Comparison of ENCODE assay signal across 9 mouse cellular contexts in the genomic region with DNA sequence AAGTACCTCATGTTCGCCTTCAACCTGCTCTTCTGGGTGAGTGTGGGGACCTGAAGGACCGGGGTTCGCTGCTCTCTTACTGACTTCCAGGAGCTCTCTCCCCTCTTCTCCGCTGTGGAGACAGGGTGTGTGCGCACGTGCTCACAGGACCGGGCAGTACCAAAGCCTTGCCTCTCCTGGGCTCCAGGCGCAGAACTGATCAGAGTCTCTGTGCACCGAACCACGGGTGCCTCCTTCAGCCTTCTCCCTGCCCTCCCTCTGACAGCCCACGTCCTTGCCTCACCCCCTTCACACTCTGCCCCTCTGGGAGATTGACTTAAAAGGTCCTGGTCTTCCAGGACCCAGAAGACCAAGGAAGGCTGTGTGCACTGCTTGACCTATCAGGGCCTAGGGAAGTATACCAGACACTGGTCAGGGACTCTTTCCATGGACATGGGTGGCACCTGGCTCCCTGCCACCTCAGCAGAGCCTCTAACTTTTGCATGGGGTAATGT. TPM values are rescaled to one million over a fixed set of nuclear protein-coding genes. Genes with fewer than 3 reads are reported as not detected.
DNase-seq lines count a peak whose midpoint lies in the region; ATAC-seq and TF ChIP-seq lines count a peak whose summit lies in the region.
"Had no signal": no experiment of that assay in that cellular context is flagged by ENCODE, and none has a peak within 500 bp of the region (broad histone marks: within the 10 kb centered on the region; RNA-seq: fewer than 3 reads in every experiment).

No protein-coding gene starts in this region.

- H3K9me3 ChIP-seq in heart, embryonic 10.5 days: no peaks in the 10 kb centered on the region
- H3K9me3 ChIP-seq in ES-Bruce4 (replicated peaks; ENCODE audit: control insufficient read depth, insufficient read depth, low read length, poor library complexity, severe bottlenecking): no peaks in the 10 kb centered on the region
- no peaks in the 10 kb centered on the region for H3K9me3 ChIP-seq in forebrain, embryonic 13.5 days (replicated peaks)
- H3K9me3 ChIP-seq in liver, embryonic 14.5 days (ENCODE audit: control insufficient read depth, low read length): no peaks in the 10 kb centered on the region

- 13% methylated on average over 11 of the region's 11 CpGs for WGBS in heart, embryonic 10.5 days
- 8% methylated on average over 11 of the region's 11 CpGs for WGBS in forebrain, embryonic 13.5 days
- WGBS in liver, embryonic 14.5 days (ENCODE audit: insufficient replicate concordance): 44% methylated on average over 11 of the region's 11 CpGs

- peak overlapping the region; percentile 75; the same call in 1 of the 2 replicates for H3K27ac ChIP-seq in heart, embryonic 10.5 days
- no peak overlapping the region for H3K27ac ChIP-seq in ES-Bruce4 (ENCODE audit: insufficient read depth, low read length)
- no peak overlapping the region for H3K27ac ChIP-seq in forebrain, embryonic 13.5 days
- no peak overlapping the region for H3K27ac ChIP-seq in liver, embryonic 14.5 days

- ATAC-seq in forebrain, embryonic 13.5 days: 0 out of 2 replicates have a peak, but pooled peaks have one; percentile 1
- ATAC-seq in liver, embryonic 14.5 days (ENCODE audit: insufficient read depth): no peak
- no peak for ATAC-seq in activated CD4-positive, CD25-positive, alpha-beta regulatory T cell, adult 4 months

- peak overlapping the region; percentile 73 for H3K4me3 ChIP-seq in heart, embryonic 10.5 days
- peak overlapping the region; percentile 74 for H3K4me3 ChIP-seq in ES-Bruce4 (ENCODE audit: low read depth, low read length)
- H3K4me3 ChIP-seq in forebrain, embryonic 13.5 days: peak overlapping the region; percentile 60
- H3K4me3 ChIP-seq in liver, embryonic 14.5 days (ENCODE audit: insufficient read depth in 1 of 2, low read depth in 2 of 2, low read length in 2 of 2): peak overlapping the region in 1 of 2 experiments; percentile 48; a peak in 2 of 4 replicates

- peak overlapping the region; percentile 67 for H3K9ac ChIP-seq in ES-Bruce4 (ENCODE audit: low read depth, poor library complexity, severe bottlenecking)
- H3K9ac ChIP-seq in forebrain, embryonic 13.5 days: peak overlapping the region; percentile 79
- H3K9ac ChIP-seq in liver, embryonic 14.5 days (replicated peaks): no peak overlapping the region

- H3K27me3 ChIP-seq in heart, embryonic 10.5 days (ENCODE audit: insufficient read depth, poor library complexity, severe bottlenecking): peaks cover 15% of the 10 kb centered on the region
- H3K27me3 ChIP-seq in ES-Bruce4 (ENCODE audit: control insufficient read depth, insufficient read depth, low read length, poor library complexity, severe bottlenecking): no peaks in the 10 kb centered on the region
- H3K27me3 ChIP-seq in forebrain, embryonic 13.5 days: peaks cover 24% of the 10 kb centered on the region
- H3K27me3 ChIP-seq in liver, embryonic 14.5 days (ENCODE audit: control insufficient read depth, insufficient read depth, low read length): peaks cover 20% of the 10 kb centered on the region

- no peak for TF ChIP-seq CTCF in ES-Bruce4 (IDR thresholded peaks at IDR 0.05; ENCODE audit: low read depth, low read length)
- no peak for TF ChIP-seq CTCF in liver, embryonic 14.5 days (IDR thresholded peaks at IDR 0.05; ENCODE audit: low read depth)

- no peak for TF ChIP-seq EP300 in ES-Bruce4 (IDR thresholded peaks at IDR 0.05; ENCODE audit: insufficient read depth, low read depth, low read length)
- no peak for TF ChIP-seq EP300 in liver, embryonic 14.5 days (IDR thresholded peaks at IDR 0.05; ENCODE audit: low read depth)

- no peak for TF ChIP-seq POLR2A in ES-Bruce4 (IDR thresholded peaks at IDR 0.05; ENCODE audit: insufficient read depth, low read length)

- H3K4me1 ChIP-seq in heart, embryonic 10.5 days: peaks cover 41% of the 10 kb centered on the region
- peaks cover 5% of the 10 kb centered on the region for H3K4me1 ChIP-seq in ES-Bruce4 (ENCODE audit: control insufficient read depth, insufficient read depth, low read length)
- H3K4me1 ChIP-seq in forebrain, embryonic 13.5 days: peaks cover 25% of the 10 kb centered on the region
- H3K4me1 ChIP-seq in liver, embryonic 14.5 days (replicated peaks; ENCODE audit: control insufficient read depth in 2 of 2, insufficient read depth in 2 of 2, low read length in 1 of 2): peaks cover 12 to 15% of the 10 kb centered on the region in 2 experiments

- DNase-seq in heart, embryonic 10.5 days (ENCODE audit: low spot score): no peak
- no peak for DNase-seq in heart, adult 11 months
- no peak for DNase-seq in liver, embryonic 14.5 days (ENCODE audit: low read depth in 3 of 3, low spot score in 3 of 3)
- DNase-seq in urinary bladder, postnatal 4 days (ENCODE audit: low spot score in 2 of 2): no peak
- no peak for DNase-seq in layer of hippocampus, adult 8-10 months (ENCODE audit: low spot score in 2 of 2)
- DNase-seq: lung, postnatal 14 days had no signal

- H3K36me3 ChIP-seq in heart, embryonic 10.5 days: peaks cover 10% of the 10 kb centered on the region; the same call in 1 of the 2 replicates
- no peaks in the 10 kb centered on the region for H3K36me3 ChIP-seq in ES-Bruce4 (ENCODE audit: control insufficient read depth, insufficient read depth, low read length, poor library complexity, severe bottlenecking)
- H3K36me3 ChIP-seq in forebrain, embryonic 13.5 days (ENCODE audit: poor library complexity, severe bottlenecking): no peaks in the 10 kb centered on the region
- no peaks in the 10 kb centered on the region for H3K36me3 ChIP-seq in liver, embryonic 14.5 days (replicated peaks; ENCODE audit: control insufficient read depth, insufficient read depth, low read depth)

- H3K4me2 ChIP-seq in forebrain, embryonic 13.5 days: peak overlapping the region; percentile 95
- H3K4me2 ChIP-seq in liver, embryonic 14.5 days (ENCODE audit: low read depth): peak overlapping the region; percentile 56

RNA-seq across cellular contexts. Expression of gene Tspan4, which starts 7.5 kb away (rescaled TPM):
- 69.0 and 70.8 TPM in 2 replicates for polyA plus RNA-seq in heart, embryonic 10.5 days (2016; fragmentation: Nextera tagmentation; extraction: Ambion mirVana)
- polyA plus RNA-seq in ES-Bruce4 (2011; ENCODE audit: insufficient read depth, insufficient read length, low read depth, missing spikeins): 37.4 and 39.9 TPM in 2 replicates
- 18.0 and 20.0 TPM in 2 replicates for polyA plus RNA-seq in forebrain, embryonic 13.5 days (2015; fragmentation: Nextera tagmentation; extraction: Ambion mirVana)
- polyA plus RNA-seq in liver, embryonic 14.5 days (2012; rRNA removed): 32.1 and 37.4 TPM in 2 replicates
- polyA plus RNA-seq in liver, embryonic 14.5 days (2014; fragmentation: Nextera tagmentation; extraction: Ambion mirVana): 42.1 and 43.0 TPM in 2 replicates
- 1 to 10 TPM; 1.5 to 2.7 TPM for polyA plus RNA-seq in activated CD4-positive, CD25-positive, alpha-beta regulatory T cell, adult 4 months (2017; shearing (Covaris generic))
- total RNA-seq in layer of hippocampus, adult 8-10 months (2022): 10 to 100 TPM; 14.7 to 38.7 (median 26.7) TPM

RNA-seq across cellular contexts. Expression of gene Polr2l, which starts 7.6 kb away (rescaled TPM):
- polyA plus RNA-seq in heart, embryonic 10.5 days (2016; fragmentation: Nextera tagmentation; extraction: Ambion mirVana): 73.2 and 74.5 TPM in 2 replicates
- polyA plus RNA-seq in ES-Bruce4 (2011; ENCODE audit: insufficient read depth, insufficient read length, low read depth, missing spikeins): 12.1 and 15.3 TPM in 2 replicates
- polyA plus RNA-seq in forebrain, embryonic 13.5 days (2015; fragmentation: Nextera tagmentation; extraction: Ambion mirVana): 76.5 and 89.5 TPM in 2 replicates
- polyA plus RNA-seq in liver, embryonic 14.5 days (2012; rRNA removed): 10.9 and 24.6 TPM in 2 replicates
- polyA plus RNA-seq in liver, embryonic 14.5 days (2014; fragmentation: Nextera tagmentation; extraction: Ambion mirVana): 52.4 and 54.7 TPM in 2 replicates
- 10 to 100 TPM; 22.3 to 22.6 TPM for polyA plus RNA-seq in activated CD4-positive, CD25-positive, alpha-beta regulatory T cell, adult 4 months (2017; shearing (Covaris generic))
- total RNA-seq in layer of hippocampus, adult 8-10 months (2022): 10 to 100 TPM; 32.4 to 40.6 (median 35.1) TPM

RNA-seq across cellular contexts. Expression of gene Cd151, which starts 15.4 kb away (rescaled TPM):
- 23.1 and 38.2 TPM in 2 replicates for polyA plus RNA-seq in heart, embryonic 10.5 days (2016; fragmentation: Nextera tagmentation; extraction: Ambion mirVana)
- polyA plus RNA-seq in ES-Bruce4 (2011; ENCODE audit: insufficient read depth, insufficient read length, low read depth, missing spikeins): 99.0 and 107 TPM in 2 replicates
- polyA plus RNA-seq in forebrain, embryonic 13.5 days (2015; fragmentation: Nextera tagmentation; extraction: Ambion mirVana): 12.0 and 14.3 TPM in 2 replicates
- 20.0 and 22.0 TPM in 2 replicates for polyA plus RNA-seq in liver, embryonic 14.5 days (2012; rRNA removed)
- polyA plus RNA-seq in liver, embryonic 14.5 days (2014; fragmentation: Nextera tagmentation; extraction: Ambion mirVana): 12.8 and 13.8 TPM in 2 replicates
- polyA plus RNA-seq in activated CD4-positive, CD25-positive, alpha-beta regulatory T cell, adult 4 months (2017; shearing (Covaris generic)): 1 to 10 TPM; 8.3 to 8.7 TPM
- total RNA-seq in layer of hippocampus, adult 8-10 months (2022): 10 to 100 TPM; 27.3 to 42.2 (median 32.0) TPM

RNA-seq across cellular contexts. Expression of gene Cracr2b, which starts 21.7 kb away (rescaled TPM):
- polyA plus RNA-seq in heart, embryonic 10.5 days (2016; fragmentation: Nextera tagmentation; extraction: Ambion mirVana): 14.0 and 14.6 TPM in 2 replicates
- 13.5 and 14.0 TPM in 2 replicates for polyA plus RNA-seq in ES-Bruce4 (2011; ENCODE audit: insufficient read depth, insufficient read length, low read depth, missing spikeins)
- polyA plus RNA-seq in forebrain, embryonic 13.5 days (2015; fragmentation: Nextera tagmentation; extraction: Ambion mirVana): 3.2 and 6.0 TPM in 2 replicates
- 1.3 and 2.6 TPM in 2 replicates for polyA plus RNA-seq in liver, embryonic 14.5 days (2012; rRNA removed)
- polyA plus RNA-seq in liver, embryonic 14.5 days (2014; fragmentation: Nextera tagmentation; extraction: Ambion mirVana): 0.89 and 1.9 TPM in 2 replicates
- polyA plus RNA-seq in activated CD4-positive, CD25-positive, alpha-beta regulatory T cell, adult 4 months (2017; shearing (Covaris generic)): not detected
- 1 to 10 TPM; 4.0 to 5.8 (median 4.9) TPM for total RNA-seq in layer of hippocampus, adult 8-10 months (2022)

RNA-seq across cellular contexts. Expression of gene Pnpla2, which starts 27.6 kb away (rescaled TPM):
- polyA plus RNA-seq in heart, embryonic 10.5 days (2016; fragmentation: Nextera tagmentation; extraction: Ambion mirVana): 28.3 and 38.9 TPM in 2 replicates
- 33.3 and 43.5 TPM in 2 replicates for polyA plus RNA-seq in ES-Bruce4 (2011; ENCODE audit: insufficient read depth, insufficient read length, low read depth, missing spikeins)
- polyA plus RNA-seq in forebrain, embryonic 13.5 days (2015; fragmentation: Nextera tagmentation; extraction: Ambion mirVana): 19.5 and 21.0 TPM in 2 replicates
- polyA plus RNA-seq in liver, embryonic 14.5 days (2012; rRNA removed): 6.7 TPM in 2 replicates
- 9.0 and 9.4 TPM in 2 replicates for polyA plus RNA-seq in liver, embryonic 14.5 days (2014; fragmentation: Nextera tagmentation; extraction: Ambion mirVana)
- 10 to 100 TPM; 58.2 to 70.2 TPM for polyA plus RNA-seq in activated CD4-positive, CD25-positive, alpha-beta regulatory T cell, adult 4 months (2017; shearing (Covaris generic))
- 10 to 100 TPM; 23.0 to 31.8 (median 24.3) TPM for total RNA-seq in layer of hippocampus, adult 8-10 months (2022)
